Mouse (Mus musculus) gastrocnemius, postnatal 4 days (tissue): Measurements from ENCODE around the gene Nkiras1. TPM values are rescaled to one million over a fixed set of nuclear protein-coding genes. Genes with fewer than 3 reads are reported as not detected.
"Not testable (repeated sequence)": the region's sequence is repeated elsewhere in the genome, so short reads cannot be mapped to it uniquely, and the experiment has no call there.

Experiments used
- DNase-seq, 2 experiments: peaks; one replicate each; pipeline ENCODE4 v3.0.0; 2021 to 2022; ENCODE audit warnings: low spot score in 2 of 2, mixed read lengths in 2 of 2
- long read RNA-seq, 2 experiments: library from polyadenylated mRNA; stranded (forward); transcript quantifications; one replicate each; pipeline ENCODE4 v2.0.0; 2021
- total RNA-seq, 2 experiments: library from RNA; stranded (reverse); gene quantifications; 2 replicates each; pipeline ENCODE4 v1.2.3; 2021

The Nkiras1 gene
- 10 to 100 TPM; 36.1 to 39.2 TPM for total RNA-seq
- long read RNA-seq, experiment 1, full-length matches to known transcripts, result 45 of 48 reads
- long read RNA-seq, experiment 1, partial matches to known transcripts, result 0 of 48 reads
- long read RNA-seq, experiment 1, other reads (novel, unspliced or antisense), result 3 of 48 reads
- long read RNA-seq, experiment 2, full-length matches to known transcripts, result 32 of 39 reads
- long read RNA-seq, experiment 2, partial matches to known transcripts, result 1 of 39 reads
- long read RNA-seq, experiment 2, other reads (novel, unspliced or antisense), result 6 of 39 reads

- DNase-seq, result peak; percentile 96 to 98
Observed at GRCm38 (mm10) chr14:18270529-18271441, at the start of gene Nkiras1, which contains the start of gene Rpl15. Gene Nkiras1 (plus strand): TSS chr14:18271136. Gene Rpl15 (minus strand): TSS chr14:18271391.

- no peak for DNase-seq
Observed at GRCm38 (mm10) chr14:18221977-18222376, 49.0 kb upstream of the Nkiras1 start.

GRCm38 (mm10) chr14:18225431-18225830 is 45.5 kb upstream of the Nkiras1 start:
- not testable (repeated sequence) for DNase-seq

GRCm38 (mm10) chr14:18226181-18226580 is 44.8 kb upstream of the Nkiras1 start:
- not testable (repeated sequence) for DNase-seq

- not testable (repeated sequence) for DNase-seq
Observed at GRCm38 (mm10) chr14:18229751-18230150, 41.2 kb upstream of the Nkiras1 start.

GRCm38 (mm10) chr14:18231866-18232265 is 39.1 kb upstream of the Nkiras1 start:
- DNase-seq, result not testable (repeated sequence)

- DNase-seq, result no peak
Observed at GRCm38 (mm10) chr14:18233076-18233475, 37.9 kb upstream of the Nkiras1 start.

GRCm38 (mm10) chr14:18233981-18234960 is 36.7 kb upstream of the Nkiras1 start:
- DNase-seq, result no peak

- not testable (repeated sequence) for DNase-seq
Observed at GRCm38 (mm10) chr14:18236496-18237235, 34.3 kb upstream of the Nkiras1 start.

GRCm38 (mm10) chr14:18237381-18237780 is 33.6 kb upstream of the Nkiras1 start:
- no peak for DNase-seq

GRCm38 (mm10) chr14:18238131-18238749 is 32.7 kb upstream of the Nkiras1 start:
- DNase-seq, result peak; percentile 96 to 98

GRCm38 (mm10) chr14:18238750-18239731 is 31.9 kb upstream of the Nkiras1 start, which contains the start of gene Nr1d2:
Gene Nr1d2 (minus strand): TSS chr14:18239127.
- DNase-seq, result peak; percentile 97 to 99

- DNase-seq, result no peak
Observed at GRCm38 (mm10) chr14:18240132-18240531, 30.8 kb upstream of the Nkiras1 start.

GRCm38 (mm10) chr14:18241786-18242185 is 29.1 kb upstream of the Nkiras1 start:
- DNase-seq, result no peak

- DNase-seq, result no peak
Observed at GRCm38 (mm10) chr14:18242638-18243130, 28.3 kb upstream of the Nkiras1 start.

- DNase-seq, result no peak
Observed at GRCm38 (mm10) chr14:18261203-18261602, 9.7 kb upstream of the Nkiras1 start.

- peak in 1 of 2 experiments; percentile 29 for DNase-seq
Observed at GRCm38 (mm10) chr14:18263427-18263826, 7.5 kb upstream of the Nkiras1 start.

GRCm38 (mm10) chr14:18269947-18270528 is 898 bp upstream of the Nkiras1 start:
- DNase-seq, result not testable (repeated sequence)
